ENCODE assay signal across 9 mouse cellular contexts in the genomic region with DNA sequence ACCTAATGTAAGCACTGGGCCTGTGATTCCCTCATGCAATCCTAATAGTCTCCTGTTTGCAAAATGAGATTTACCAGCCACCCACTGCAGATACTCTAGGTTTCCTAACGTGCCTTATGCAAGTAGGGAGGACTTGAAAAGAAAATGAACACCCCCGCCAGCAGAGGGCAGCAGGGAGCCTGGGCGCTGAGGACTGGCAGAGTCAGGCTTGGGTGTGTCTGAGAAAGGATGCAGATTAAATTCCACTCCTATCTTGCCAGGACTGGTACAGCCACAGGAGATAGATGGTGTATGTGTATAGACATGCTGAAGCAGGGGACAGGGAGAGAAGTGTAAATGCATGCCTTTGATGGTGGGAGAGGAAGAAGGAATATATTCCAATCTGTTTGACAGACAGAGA. TPM values are rescaled to one million over a fixed set of nuclear protein-coding genes. Genes with fewer than 3 reads are reported as not detected.
A peak's percentile ranks its signal among the peaks of the same experiment; 100 is the strongest.
DNase-seq lines count a peak whose midpoint lies in the region; ATAC-seq lines count a peak whose summit lies in the region.
"Had no signal": no experiment of that assay in that cellular context is flagged by ENCODE, and none has a peak within 500 bp of the region (broad histone marks: within the 10 kb centered on the region; RNA-seq: fewer than 3 reads in every experiment).

No protein-coding gene starts in this region.

- H3K36me3 ChIP-seq in forebrain, embryonic 10.5 days (replicated peaks) = no peaks in the 10 kb centered on the region
- no peaks in the 10 kb centered on the region for H3K36me3 ChIP-seq in forebrain, embryonic 15.5 days
- H3K36me3 ChIP-seq: limb, embryonic 12.5 days had no signal

- no peak for ATAC-seq in forebrain, embryonic 15.5 days (replicated peaks)

- H3K4me2 ChIP-seq in forebrain, embryonic 15.5 days (replicated peaks) = no peak overlapping the region
- H3K4me2 ChIP-seq: limb, embryonic 12.5 days had no signal

- intact Hi-C loops in left cerebral cortex, postnatal 36 days (cut with DNase I) = loop anchor here (5.0 kb wide), 2 partner anchors 86 to 436 kb away; partner anchors contain the start of gene Frmd6

- no peak overlapping the region for H3K9ac ChIP-seq in forebrain, embryonic 15.5 days (replicated peaks)
- H3K9ac ChIP-seq: limb, embryonic 12.5 days had no signal

- DNase-seq in forebrain, embryonic 10.5 days (ENCODE audit: extremely low spot score, low spot score) = peak; percentile 29
- peak; percentile 90 to 91 for DNase-seq in B cell, adult 2 months
- DNase-seq in adrenal gland, postnatal 14 days = peak; percentile 86
- peak; percentile 31 for DNase-seq in gonadal fat pad, adult 2 months (ENCODE audit: low read depth)
- DNase-seq in left cerebral cortex, postnatal 36 days (ENCODE audit: low spot score in 2 of 2) = peak; percentile 46 to 52
- DNase-seq in natural killer cell, adult 2 months (ENCODE audit: low spot score in 2 of 2) = peak; percentile 74 to 83
- DNase-seq in thymus, postnatal 25 days = peak; percentile 90

- peaks cover 10% of the 10 kb centered on the region for H3K4me1 ChIP-seq in forebrain, embryonic 10.5 days
- H3K4me1 ChIP-seq in forebrain, embryonic 15.5 days = no peaks in the 10 kb centered on the region

- no peaks in the 10 kb centered on the region for H3K27me3 ChIP-seq in forebrain, embryonic 10.5 days (ENCODE audit: poor library complexity, severe bottlenecking)
- no peaks in the 10 kb centered on the region for H3K27me3 ChIP-seq in forebrain, embryonic 15.5 days
- H3K27me3 ChIP-seq: limb, embryonic 12.5 days had no signal

- H3K27ac ChIP-seq in forebrain, embryonic 10.5 days = no peak overlapping the region
- H3K27ac ChIP-seq in forebrain, embryonic 15.5 days (replicated peaks) = no peak overlapping the region
- H3K27ac ChIP-seq: limb, embryonic 12.5 days had no signal

- no peaks in the 10 kb centered on the region for H3K9me3 ChIP-seq in forebrain, embryonic 10.5 days
- no peaks in the 10 kb centered on the region for H3K9me3 ChIP-seq in forebrain, embryonic 15.5 days
- H3K9me3 ChIP-seq: limb, embryonic 12.5 days had no signal

- no peak overlapping the region for H3K4me3 ChIP-seq in forebrain, embryonic 10.5 days
- no peak overlapping the region for H3K4me3 ChIP-seq in forebrain, embryonic 15.5 days
- H3K4me3 ChIP-seq: limb, embryonic 12.5 days had no signal

- 49% methylated on average over 3 of the region's 3 CpGs for WGBS in forebrain, embryonic 10.5 days
- 49% methylated on average over 3 of the region's 3 CpGs for WGBS in forebrain, embryonic 15.5 days

RNA-seq across cellular contexts. Expression of gene Actr10, which starts 24.2 kb away (rescaled TPM):
- polyA plus RNA-seq in forebrain, embryonic 10.5 days (2016; fragmentation: Nextera tagmentation; extraction: Ambion mirVana) = 217 and 218 TPM in 2 replicates
- 223 and 242 TPM in 2 replicates for polyA plus RNA-seq in forebrain, embryonic 15.5 days (2015; fragmentation: Nextera tagmentation; extraction: Ambion mirVana)
- 184 and 197 TPM in 2 replicates for total RNA-seq in adrenal gland, postnatal 14 days (2021)
- 40.0 and 40.4 TPM in 2 replicates for polyA plus RNA-seq in gonadal fat pad, adult 2 months (2012; rRNA removed)
- 100 to 1,000 TPM; 146 to 163 TPM for total RNA-seq in left cerebral cortex, postnatal 36 days (2021)

Comparison
In these comparisons a context has a peak if more than half of its experiments do, and no peak if none do; other contexts are left out.
1. DNase-seq: peak in every context shown above with its lines; median percentile 90 in B cell, adult 2 months; 90 in thymus, postnatal 25 days; 86 in adrenal gland, postnatal 14 days; 78 in natural killer cell, adult 2 months; 49 in left cerebral cortex, postnatal 36 days; 31 in gonadal fat pad, adult 2 months; 29 in forebrain, embryonic 10.5 days.